Mouse (Mus musculus): Measurements from ENCODE around the gene Fnbp4.

- no peak for TF ChIP-seq POLR2A (IDR thresholded peaks at IDR 0.05; ENCODE audit: control insufficient read depth, extremely low read depth, insufficient read depth, low read length, poor library complexity)
- no peak for TF ChIP-seq CTCF (IDR thresholded peaks at IDR 0.05; ENCODE audit: borderline replicate concordance, control insufficient read depth, extremely low read depth, insufficient read depth, low read length, poor library complexity)
Measured at GRCm38 (mm10) chr2:90715555-90716092, 29.5 kb upstream of the Fnbp4 start.
